Mouse (Mus musculus): ENCODE results near the gene Stxbp5l. TPM values are rescaled to one million over a fixed set of nuclear protein-coding genes. Genes with fewer than 3 reads are reported as not detected.
A peak's percentile ranks its signal among the peaks of the same experiment; 100 is the strongest.
"Not testable (repeated sequence)": the region's sequence is repeated elsewhere in the genome, so short reads cannot be mapped to it uniquely, and the experiment has no call there.

Stxbp5l gene
- polyA plus RNA-seq, 1 experiment from 2014 or later: 0.08 TPM

GRCm38 (mm10) chr16:37219151-37219550 lies 165.6 kb downstream of the Stxbp5l start:
- Histone ChIP-seq H3K9me3 (ENCODE audit: control insufficient read depth, low read length) (no peaks in the 10 kb centered on the region), H3K36me3 (ENCODE audit: control insufficient read depth, insufficient read depth, low read length) (no peaks in the 10 kb centered on the region), H3K4me3 (ENCODE audit: low read depth, low read length) (no peak overlapping the region), H3K27ac (replicated peaks; ENCODE audit: low read depth, low read length) (no peak overlapping the region), H3K4me2 (ENCODE audit: low read depth, severe bottlenecking) (no peak overlapping the region), H3K9ac (ENCODE audit: low read length) (no peak overlapping the region), H3K4me1 (ENCODE audit: control insufficient read depth, insufficient read depth, low read length) (no peaks in the 10 kb centered on the region), H3K27me3 (ENCODE audit: control insufficient read depth, insufficient read depth, low read length) (no peaks in the 10 kb centered on the region)
- DNase-seq (ENCODE audit: low spot score) (no peak), ATAC-seq (ENCODE audit: insufficient number of reproducible peaks, low FRiP score, low TSS enrichment, low read depth) (no peak)
- 89% methylated on average over 1 of the region's 1 CpGs for WGBS

GRCm38 (mm10) chr16:37208783-37209182 lies 176.0 kb downstream of the Stxbp5l start:
- H3K4me3 ChIP-seq (ENCODE audit: low read depth, low read length): no peak overlapping the region
- no peak overlapping the region for H3K4me2 ChIP-seq (ENCODE audit: low read depth, severe bottlenecking)
- no peaks in the 10 kb centered on the region for H3K4me1 ChIP-seq (ENCODE audit: control insufficient read depth, insufficient read depth, low read length)
- DNase-seq (ENCODE audit: low spot score) (no peak), ATAC-seq (ENCODE audit: insufficient number of reproducible peaks, low FRiP score, low TSS enrichment, low read depth) (no peak)
- H3K36me3 ChIP-seq (ENCODE audit: control insufficient read depth, insufficient read depth, low read length): no peaks in the 10 kb centered on the region
- no peak overlapping the region for H3K27ac ChIP-seq (replicated peaks; ENCODE audit: low read depth, low read length)
- no peaks in the 10 kb centered on the region for H3K27me3 ChIP-seq (ENCODE audit: control insufficient read depth, insufficient read depth, low read length)
- H3K9me3 ChIP-seq (ENCODE audit: control insufficient read depth, low read length): no peaks in the 10 kb centered on the region
- no peak overlapping the region for H3K9ac ChIP-seq (ENCODE audit: low read length)

GRCm38 (mm10) chr16:37194152-37194551 lies 190.6 kb downstream of the Stxbp5l start:
- H3K9me3 ChIP-seq (ENCODE audit: control insufficient read depth, low read length): no peaks in the 10 kb centered on the region

GRCm38 (mm10) chr16:37125190-37125589 lies 259.6 kb downstream of the Stxbp5l start:
- DNase-seq (ENCODE audit: low spot score); H3K4me3 ChIP-seq (ENCODE audit: low read depth, low read length); H3K9ac ChIP-seq (ENCODE audit: low read length); H3K4me2 ChIP-seq (ENCODE audit: low read depth, severe bottlenecking); H3K27me3 ChIP-seq (ENCODE audit: control insufficient read depth, insufficient read depth, low read length); H3K36me3 ChIP-seq (ENCODE audit: control insufficient read depth, insufficient read depth, low read length); H3K4me1 ChIP-seq (ENCODE audit: control insufficient read depth, insufficient read depth, low read length); H3K27ac ChIP-seq (replicated peaks; ENCODE audit: low read depth, low read length); ATAC-seq (ENCODE audit: insufficient number of reproducible peaks, low FRiP score, low TSS enrichment, low read depth); H3K9me3 ChIP-seq (ENCODE audit: control insufficient read depth, low read length): not testable (repeated sequence)
- 91% methylated on average over 1 of the region's 1 CpGs for WGBS

More at GRCm38 (mm10) chr16:37194152-37194551, 190.6 kb downstream of the Stxbp5l start:
- ATAC-seq (ENCODE audit: insufficient number of reproducible peaks, low FRiP score, low TSS enrichment, low read depth) (no peak), DNase-seq (ENCODE audit: low spot score) (no peak)
- Histone ChIP-seq H3K4me3 (ENCODE audit: low read depth, low read length) (no peak overlapping the region), H3K4me2 (ENCODE audit: low read depth, severe bottlenecking) (no peak overlapping the region), H3K27ac (replicated peaks; ENCODE audit: low read depth, low read length) (no peak overlapping the region), H3K4me1 (ENCODE audit: control insufficient read depth, insufficient read depth, low read length) (no peaks in the 10 kb centered on the region), H3K36me3 (ENCODE audit: control insufficient read depth, insufficient read depth, low read length) (no peaks in the 10 kb centered on the region), H3K9ac (ENCODE audit: low read length) (no peak overlapping the region), H3K27me3 (ENCODE audit: control insufficient read depth, insufficient read depth, low read length) (no peaks in the 10 kb centered on the region)

- no peaks in the 10 kb centered on the region for H3K36me3 ChIP-seq (ENCODE audit: control insufficient read depth, insufficient read depth, low read length)
- H3K4me1 ChIP-seq (ENCODE audit: control insufficient read depth, insufficient read depth, low read length): no peaks in the 10 kb centered on the region
- no peaks in the 10 kb centered on the region for H3K9me3 ChIP-seq (ENCODE audit: control insufficient read depth, low read length)
- no peak overlapping the region for H3K9ac ChIP-seq (ENCODE audit: low read length)
- ATAC-seq (ENCODE audit: insufficient number of reproducible peaks, low FRiP score, low TSS enrichment, low read depth) (peak; percentile 39; the same call in 1 of the 2 replicates), DNase-seq (ENCODE audit: low spot score) (peak; percentile 50)
- 35% methylated on average over 3 of the region's 3 CpGs for WGBS
- H3K4me2 ChIP-seq (ENCODE audit: low read depth, severe bottlenecking): no peak overlapping the region
- H3K4me3 ChIP-seq (ENCODE audit: low read depth, low read length): no peak overlapping the region
- no peak overlapping the region for H3K27ac ChIP-seq (replicated peaks; ENCODE audit: low read depth, low read length)
- no peaks in the 10 kb centered on the region for H3K27me3 ChIP-seq (ENCODE audit: control insufficient read depth, insufficient read depth, low read length)
These were observed 275.5 kb downstream of the Stxbp5l start for GRCm38 (mm10) chr16:37109285-37109684.

GRCm38 (mm10) chr16:37108763-37109162 lies 276.0 kb downstream of the Stxbp5l start:
- H3K27ac ChIP-seq (replicated peaks; ENCODE audit: low read depth, low read length): no peak overlapping the region
- H3K4me1 ChIP-seq (ENCODE audit: control insufficient read depth, insufficient read depth, low read length): no peaks in the 10 kb centered on the region
- no peaks in the 10 kb centered on the region for H3K9me3 ChIP-seq (ENCODE audit: control insufficient read depth, low read length)
- no peaks in the 10 kb centered on the region for H3K36me3 ChIP-seq (ENCODE audit: control insufficient read depth, insufficient read depth, low read length)
- 36% methylated on average over 5 of the region's 5 CpGs for WGBS
- no peaks in the 10 kb centered on the region for H3K27me3 ChIP-seq (ENCODE audit: control insufficient read depth, insufficient read depth, low read length)
- H3K9ac ChIP-seq (ENCODE audit: low read length): no peak overlapping the region
- ATAC-seq (ENCODE audit: insufficient number of reproducible peaks, low FRiP score, low TSS enrichment, low read depth) (no peak), DNase-seq (ENCODE audit: low spot score) (no peak)
- H3K4me2 ChIP-seq (ENCODE audit: low read depth, severe bottlenecking): no peak overlapping the region
- H3K4me3 ChIP-seq (ENCODE audit: low read depth, low read length): no peak overlapping the region

- H3K4me1 ChIP-seq (ENCODE audit: control insufficient read depth, insufficient read depth, low read length): no peaks in the 10 kb centered on the region
- H3K27me3 ChIP-seq (ENCODE audit: control insufficient read depth, insufficient read depth, low read length): no peaks in the 10 kb centered on the region
- peaks cover 5% of the 10 kb centered on the region; the same call in 1 of the 2 replicates for H3K36me3 ChIP-seq (ENCODE audit: control insufficient read depth, insufficient read depth, low read length)
- no peak overlapping the region for H3K9ac ChIP-seq (ENCODE audit: low read length)
- no peaks in the 10 kb centered on the region for H3K9me3 ChIP-seq (ENCODE audit: control insufficient read depth, low read length)
- no peak overlapping the region for H3K4me3 ChIP-seq (ENCODE audit: low read depth, low read length)
- no peak for ATAC-seq (ENCODE audit: insufficient number of reproducible peaks, low FRiP score, low TSS enrichment, low read depth)
- DNase-seq (ENCODE audit: low spot score): no peak
- H3K27ac ChIP-seq (replicated peaks; ENCODE audit: low read depth, low read length): no peak overlapping the region
- 83% methylated on average over 4 of the region's 4 CpGs for WGBS
- H3K4me2 ChIP-seq (ENCODE audit: low read depth, severe bottlenecking): no peak overlapping the region
These were observed 290.5 kb downstream of the Stxbp5l start for GRCm38 (mm10) chr16:37094169-37094833.

GRCm38 (mm10) chr16:37089648-37090047 lies 295.1 kb downstream of the Stxbp5l start:
- no peak overlapping the region for H3K4me3 ChIP-seq (ENCODE audit: low read depth, low read length)
- DNase-seq (ENCODE audit: low spot score): no peak

GRCm38 (mm10) chr16:37072354-37072753 lies 312.4 kb downstream of the Stxbp5l start:
- H3K4me2 ChIP-seq (ENCODE audit: low read depth, severe bottlenecking): no peak overlapping the region
- ATAC-seq (ENCODE audit: insufficient number of reproducible peaks, low FRiP score, low TSS enrichment, low read depth) (no peak), DNase-seq (ENCODE audit: low spot score) (no peak)
- no peaks in the 10 kb centered on the region for H3K27me3 ChIP-seq (ENCODE audit: control insufficient read depth, insufficient read depth, low read length)
- peaks cover 2% of the 10 kb centered on the region for H3K36me3 ChIP-seq (ENCODE audit: control insufficient read depth, insufficient read depth, low read length)
- no peaks in the 10 kb centered on the region for H3K4me1 ChIP-seq (ENCODE audit: control insufficient read depth, insufficient read depth, low read length)
- H3K9me3 ChIP-seq (ENCODE audit: control insufficient read depth, low read length): no peaks in the 10 kb centered on the region
- WGBS: 77% methylated on average over 5 of the region's 5 CpGs
- H3K4me3 ChIP-seq (ENCODE audit: low read depth, low read length): no peak overlapping the region
- H3K9ac ChIP-seq (ENCODE audit: low read length): no peak overlapping the region
- no peak overlapping the region for H3K27ac ChIP-seq (replicated peaks; ENCODE audit: low read depth, low read length)

More at GRCm38 (mm10) chr16:37089648-37090047, 295.1 kb downstream of the Stxbp5l start:
- Histone ChIP-seq H3K4me2 (ENCODE audit: low read depth, severe bottlenecking) (no peak overlapping the region), H3K36me3 (ENCODE audit: control insufficient read depth, insufficient read depth, low read length) (peaks cover 8% of the 10 kb centered on the region; the same call in 1 of the 2 replicates), H3K27me3 (ENCODE audit: control insufficient read depth, insufficient read depth, low read length) (no peaks in the 10 kb centered on the region), H3K4me1 (ENCODE audit: control insufficient read depth, insufficient read depth, low read length) (no peaks in the 10 kb centered on the region), H3K27ac (replicated peaks; ENCODE audit: low read depth, low read length) (no peak overlapping the region), H3K9me3 (ENCODE audit: control insufficient read depth, low read length) (no peaks in the 10 kb centered on the region), H3K9ac (ENCODE audit: low read length) (no peak overlapping the region)
- 92% methylated on average over 1 of the region's 1 CpGs for WGBS
- ATAC-seq (ENCODE audit: insufficient number of reproducible peaks, low FRiP score, low TSS enrichment, low read depth): no peak
